ENCODE assay signal across 18 mouse cellular contexts in the genomic region with DNA sequence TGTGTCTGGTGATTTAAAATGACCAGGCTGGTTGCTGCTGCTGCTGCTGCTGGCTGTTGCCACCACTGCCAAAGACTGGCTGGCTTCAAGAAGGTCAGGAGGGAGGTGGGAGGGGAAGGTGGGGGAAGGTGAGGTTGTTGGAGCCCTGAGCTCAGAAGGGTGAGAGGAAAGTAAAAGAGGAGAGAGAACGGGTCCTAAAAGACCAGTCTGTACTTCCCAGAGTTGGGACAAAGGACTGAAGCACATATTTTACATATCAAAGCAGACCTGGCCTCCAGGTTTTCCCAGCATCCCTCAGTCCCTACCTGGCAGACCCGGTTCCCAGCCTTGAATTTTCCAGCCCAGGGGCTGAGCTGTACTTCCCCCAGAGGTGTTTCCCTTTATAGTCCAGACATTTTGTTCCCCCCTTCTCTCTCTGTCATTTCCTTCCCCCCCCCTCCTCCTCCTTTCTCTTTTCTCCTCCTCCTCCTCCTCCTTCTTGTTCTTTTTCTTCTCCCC. TPM values are rescaled to one million over a fixed set of nuclear protein-coding genes. Genes with fewer than 3 reads are reported as not detected.
A peak's percentile ranks its signal among the peaks of the same experiment; 100 is the strongest.
DNase-seq lines count a peak whose midpoint lies in the region; ATAC-seq and TF ChIP-seq lines count a peak whose summit lies in the region.
"Had no signal": no experiment of that assay in that cellular context is flagged by ENCODE, and none has a peak within 500 bp of the region (broad histone marks: within the 10 kb centered on the region; RNA-seq: fewer than 3 reads in every experiment).

No protein-coding gene starts in this region.

- intact Hi-C loops in heart, adult 2 months (cut with DNase I): no loop called here

- H3K9me3 ChIP-seq in forebrain, embryonic 11.5 days (ENCODE audit: control insufficient read depth, low read length): no peaks in the 10 kb centered on the region
- no peaks in the 10 kb centered on the region for H3K9me3 ChIP-seq in forebrain, embryonic 14.5 days (replicated peaks; ENCODE audit: control insufficient read depth, low read length)
- H3K9me3 ChIP-seq in neural tube, embryonic 15.5 days (replicated peaks): no peaks in the 10 kb centered on the region
- H3K9me3 ChIP-seq in limb, embryonic 12.5 days: no peaks in the 10 kb centered on the region
- no peaks in the 10 kb centered on the region for H3K9me3 ChIP-seq in lung, postnatal 0 days (ENCODE audit: low read length)
- H3K9me3 ChIP-seq: embryonic facial prominence, embryonic 13.5 days; heart, embryonic 12.5 days; midbrain, embryonic 12.5 days had no signal

- no peak for TF ChIP-seq CTCF in kidney, adult 2 months (conservative IDR thresholded peaks at IDR 0.05; ENCODE audit: insufficient read depth, insufficient read length, low read depth, low read length)
- no peak for TF ChIP-seq CTCF in heart, adult 2 months (IDR thresholded peaks at IDR 0.05)
- no peak for TF ChIP-seq CTCF in lung, postnatal 0 days (IDR thresholded peaks at IDR 0.05)

- H3K4me3 ChIP-seq in forebrain, embryonic 11.5 days (ENCODE audit: low read depth, low read length): no peak overlapping the region
- H3K4me3 ChIP-seq in forebrain, embryonic 14.5 days (ENCODE audit: low read depth, low read length): no peak overlapping the region
- H3K4me3 ChIP-seq in neural tube, embryonic 15.5 days (replicated peaks): no peak overlapping the region
- no peak overlapping the region for H3K4me3 ChIP-seq in kidney, adult 2 months (ENCODE audit: insufficient read depth, low read depth, low read length)
- no peak overlapping the region for H3K4me3 ChIP-seq in limb, embryonic 12.5 days (replicated peaks)
- H3K4me3 ChIP-seq in heart, adult 2 months: no peak overlapping the region
- H3K4me3 ChIP-seq in lung, postnatal 0 days (ENCODE audit: low read depth, low read length): no peak overlapping the region
- H3K4me3 ChIP-seq: embryonic facial prominence, embryonic 13.5 days; heart, embryonic 12.5 days; midbrain, embryonic 12.5 days had no signal

- peak; percentile 39; the same call in 1 of the 2 replicates for ATAC-seq in forebrain, embryonic 11.5 days (replicated peaks; ENCODE audit: low FRiP score)
- no peak for ATAC-seq in forebrain, embryonic 14.5 days
- ATAC-seq in neural tube, embryonic 15.5 days (ENCODE audit: low FRiP score): no peak
- ATAC-seq in limb, embryonic 12.5 days (ENCODE audit: insufficient number of reproducible peaks, insufficient read depth, low FRiP score, low TSS enrichment, low read depth): no peak; the same call in 1 of the 2 replicates
- no peak for ATAC-seq in lung, postnatal 0 days

- WGBS in forebrain, embryonic 11.5 days: 2% methylated on average over 2 of the region's 2 CpGs
- 0% methylated on average over 2 of the region's 2 CpGs for WGBS in forebrain, embryonic 14.5 days
- WGBS in neural tube, embryonic 15.5 days: 6% methylated on average over 2 of the region's 2 CpGs
- 9% methylated on average over 2 of the region's 2 CpGs for WGBS in kidney, adult 2 months
- WGBS in limb, embryonic 12.5 days: 5% methylated on average over 2 of the region's 2 CpGs
- 23% methylated on average over 2 of the region's 2 CpGs for WGBS in heart, adult 2 months
- 7% methylated on average over 2 of the region's 2 CpGs for WGBS in lung, postnatal 0 days

- peaks cover 3% of the 10 kb centered on the region; the same call in 1 of the 2 replicates for H3K4me1 ChIP-seq in forebrain, embryonic 11.5 days (replicated peaks; ENCODE audit: control insufficient read depth, insufficient read depth, low read length)
- H3K4me1 ChIP-seq in forebrain, embryonic 14.5 days (ENCODE audit: control insufficient read depth, insufficient read depth, low read length): no peaks in the 10 kb centered on the region
- no peaks in the 10 kb centered on the region for H3K4me1 ChIP-seq in neural tube, embryonic 15.5 days
- 0 out of 2 replicates have a peak, but pooled peaks cover 2% of the 10 kb centered on the region for H3K4me1 ChIP-seq in kidney, adult 2 months (ENCODE audit: control insufficient read depth, insufficient read depth, low read length)
- no peaks in the 10 kb centered on the region; the same call in 1 of the 2 replicates for H3K4me1 ChIP-seq in limb, embryonic 12.5 days (replicated peaks)
- no peaks in the 10 kb centered on the region for H3K4me1 ChIP-seq in heart, adult 2 months (ENCODE audit: control insufficient read depth, insufficient read depth, low read length)
- H3K4me1 ChIP-seq in lung, postnatal 0 days (ENCODE audit: insufficient read depth, low read depth, low read length): no peaks in the 10 kb centered on the region
- H3K4me1 ChIP-seq: heart, embryonic 12.5 days had no signal

- no peak for TF ChIP-seq POLR2A in kidney, adult 2 months (IDR thresholded peaks at IDR 0.05; ENCODE audit: low read depth, low read length)
- TF ChIP-seq POLR2A in heart, adult 2 months (IDR thresholded peaks at IDR 0.05; ENCODE audit: insufficient read depth, low read depth, low read length): no peak

- H3K4me2 ChIP-seq in forebrain, embryonic 11.5 days (ENCODE audit: low read depth, low read length, severe bottlenecking): no peak overlapping the region
- H3K4me2 ChIP-seq in forebrain, embryonic 14.5 days (ENCODE audit: low read length): no peak overlapping the region
- no peak overlapping the region for H3K4me2 ChIP-seq in neural tube, embryonic 15.5 days
- no peak overlapping the region for H3K4me2 ChIP-seq in limb, embryonic 12.5 days
- no peak overlapping the region for H3K4me2 ChIP-seq in lung, postnatal 0 days (replicated peaks; ENCODE audit: low read depth, low read length)
- H3K4me2 ChIP-seq: embryonic facial prominence, embryonic 13.5 days; heart, embryonic 12.5 days; midbrain, embryonic 12.5 days had no signal

- no peak for DNase-seq in forebrain, embryonic 11.5 days (ENCODE audit: low spot score)
- no peak for DNase-seq in forebrain, embryonic 14.5 days (ENCODE audit: low spot score)
- peak; percentile 14 for DNase-seq in neural tube, embryonic 10.5 days (ENCODE audit: extremely low spot score, low spot score)
- DNase-seq in kidney, adult 2 months: peak; percentile 15
- DNase-seq in heart, adult 2 months: no peak
- no peak for DNase-seq in lung, postnatal 0 days (ENCODE audit: low spot score)
- DNase-seq: adrenal gland, adult 8-10 months; B cell, adult 2 months; cerebellum, adult 11-12 months; cerebellum, postnatal 36 days; heart, postnatal 36 days; lung, adult 2 months had no signal

- H3K36me3 ChIP-seq in forebrain, embryonic 11.5 days (ENCODE audit: control insufficient read depth, insufficient read depth, low read length): no peaks in the 10 kb centered on the region
- no peaks in the 10 kb centered on the region for H3K36me3 ChIP-seq in forebrain, embryonic 14.5 days (ENCODE audit: control insufficient read depth, insufficient read depth, low read length)
- H3K36me3 ChIP-seq in neural tube, embryonic 15.5 days: no peaks in the 10 kb centered on the region
- H3K36me3 ChIP-seq in kidney, adult 2 months (ENCODE audit: control insufficient read depth, insufficient read depth, low read length): no peaks in the 10 kb centered on the region
- H3K36me3 ChIP-seq in limb, embryonic 12.5 days: no peaks in the 10 kb centered on the region
- no peaks in the 10 kb centered on the region for H3K36me3 ChIP-seq in heart, adult 2 months (ENCODE audit: control insufficient read depth, insufficient read depth, low read length)
- H3K36me3 ChIP-seq in lung, postnatal 0 days (ENCODE audit: insufficient read depth, low read length): no peaks in the 10 kb centered on the region
- H3K36me3 ChIP-seq: embryonic facial prominence, embryonic 13.5 days; heart, embryonic 12.5 days; midbrain, embryonic 12.5 days had no signal

- no peaks in the 10 kb centered on the region for H3K79me2 ChIP-seq in heart, adult 2 months (replicated peaks; ENCODE audit: control insufficient read depth, insufficient read depth, low read length)

- H3K27ac ChIP-seq in forebrain, embryonic 11.5 days (ENCODE audit: low read depth, low read length): no peak overlapping the region
- H3K27ac ChIP-seq in forebrain, embryonic 14.5 days (ENCODE audit: low read depth, low read length): no peak overlapping the region
- no peak overlapping the region for H3K27ac ChIP-seq in neural tube, embryonic 15.5 days (replicated peaks)
- H3K27ac ChIP-seq in kidney, adult 2 months (ENCODE audit: insufficient read depth, low read depth, low read length): no peak overlapping the region
- 0 out of 2 replicates have a peak overlapping the region, but pooled peaks have one; percentile 41 for H3K27ac ChIP-seq in limb, embryonic 12.5 days
- H3K27ac ChIP-seq in heart, adult 2 months: no peak overlapping the region
- no peak overlapping the region for H3K27ac ChIP-seq in lung, postnatal 0 days (ENCODE audit: low read length)
- H3K27ac ChIP-seq: embryonic facial prominence, embryonic 13.5 days; macrophage; midbrain, embryonic 12.5 days had no signal

- H3K9ac ChIP-seq in forebrain, embryonic 11.5 days (ENCODE audit: low read length): no peak overlapping the region
- no peak overlapping the region for H3K9ac ChIP-seq in forebrain, embryonic 14.5 days (ENCODE audit: low read length)
- H3K9ac ChIP-seq in neural tube, embryonic 15.5 days (replicated peaks): no peak overlapping the region
- no peak overlapping the region for H3K9ac ChIP-seq in limb, embryonic 12.5 days (replicated peaks)
- no peak overlapping the region for H3K9ac ChIP-seq in heart, adult 2 months (ENCODE audit: low read depth, low read length)
- H3K9ac ChIP-seq in lung, postnatal 0 days (replicated peaks; ENCODE audit: low read depth): no peak overlapping the region
- H3K9ac ChIP-seq: embryonic facial prominence, embryonic 13.5 days; heart, embryonic 12.5 days; midbrain, embryonic 12.5 days had no signal

- H3K27me3 ChIP-seq in forebrain, embryonic 11.5 days (ENCODE audit: control insufficient read depth, insufficient read depth, low read length): no peaks in the 10 kb centered on the region
- H3K27me3 ChIP-seq in forebrain, embryonic 14.5 days (replicated peaks; ENCODE audit: control insufficient read depth, insufficient read depth, low read length): no peaks in the 10 kb centered on the region
- no peaks in the 10 kb centered on the region for H3K27me3 ChIP-seq in neural tube, embryonic 15.5 days (replicated peaks)
- no peaks in the 10 kb centered on the region for H3K27me3 ChIP-seq in kidney, adult 2 months (replicated peaks; ENCODE audit: control insufficient read depth, insufficient read depth, low read length)
- H3K27me3 ChIP-seq in limb, embryonic 12.5 days: no peaks in the 10 kb centered on the region
- no peaks in the 10 kb centered on the region for H3K27me3 ChIP-seq in heart, adult 2 months (ENCODE audit: control insufficient read depth, insufficient read depth, low read length)
- H3K27me3 ChIP-seq in lung, postnatal 0 days (replicated peaks; ENCODE audit: insufficient read depth, low read length): no peaks in the 10 kb centered on the region
- H3K27me3 ChIP-seq: embryonic facial prominence, embryonic 13.5 days; midbrain, embryonic 12.5 days had no signal

- no peak for TF ChIP-seq EP300 in heart, adult 2 months (IDR thresholded peaks at IDR 0.05; ENCODE audit: insufficient read depth, low read depth, low read length)
- no peak for TF ChIP-seq EP300 in lung, postnatal 0 days (IDR thresholded peaks at IDR 0.05)

RNA-seq across cellular contexts. Expression of a gene that starts 32.7 kb away (rescaled TPM):
- polyA plus RNA-seq in forebrain, embryonic 11.5 days (2014; fragmentation: Nextera tagmentation; extraction: Ambion mirVana): 34.6 and 38.3 TPM in 2 replicates
- polyA plus RNA-seq in forebrain, embryonic 14.5 days (2014; fragmentation: Nextera tagmentation; extraction: Ambion mirVana): 36.2 and 38.0 TPM in 2 replicates
- 69.5 and 79.0 TPM in 2 replicates for polyA plus RNA-seq in neural tube, embryonic 15.5 days (2015; fragmentation: Nextera tagmentation; extraction: Ambion mirVana)
- polyA plus RNA-seq in kidney, adult 2 months (2012; rRNA removed): 20.4 and 21.5 TPM in 2 replicates
- 93.4 and 106 TPM in 2 replicates for polyA plus RNA-seq in limb, embryonic 12.5 days (2016; fragmentation: Nextera tagmentation; extraction: Ambion mirVana)
- 1 to 10 TPM; 2.3 to 4.0 TPM for total RNA-seq in heart, adult 2 months (2021)
- 3.3 and 3.9 TPM in 2 replicates for polyA plus RNA-seq in heart, adult 2 months (2012; rRNA removed)
- polyA plus RNA-seq in lung, postnatal 0 days (2015; fragmentation: Nextera tagmentation; extraction: Ambion mirVana): 50.5 and 52.7 TPM in 2 replicates

Comparison
In these comparisons a context has a peak if more than half of its experiments do, and no peak if none do; other contexts are left out.
1. DNase-seq: peak in neural tube, embryonic 10.5 days (single experiment) and kidney, adult 2 months (single experiment); none in forebrain, embryonic 11.5 days (single experiment), forebrain, embryonic 14.5 days (single experiment), heart, adult 2 months (0 of 2) and lung, postnatal 0 days (single experiment).